Mouse (Mus musculus): Measurements from ENCODE around the gene Osbpl7. TPM values are rescaled to one million over a fixed set of nuclear protein-coding genes. Genes with fewer than 3 reads are reported as not detected.
A peak's percentile ranks its signal among the peaks of the same experiment; 100 is the strongest.

The Osbpl7 gene
- total RNA-seq, 1 experiment, result 6.6 TPM

GRCm38 (mm10) chr11:97069770-97070169 is 19.3 kb downstream of the Osbpl7 start:
- TF ChIP-seq HCFC1 (IDR thresholded peaks at IDR 0.05; ENCODE audit: borderline replicate concordance, insufficient read depth, low read length) (no peak), MAFK (IDR thresholded peaks at IDR 0.05; ENCODE audit: insufficient read depth, low read depth, low read length) (no peak)
- Histone ChIP-seq H3K9me3 (ENCODE audit: control insufficient read depth, insufficient read depth, low read depth, low read length) (no peaks in the 10 kb centered on the region), H3K4me1 (ENCODE audit: control insufficient read depth in 2 of 2, insufficient read depth in 2 of 2, low read length in 2 of 2, poor library complexity in 1 of 2) (peaks cover 0 to 17% of the 10 kb centered on the region in 2 experiments; a peak in 1 of 4 replicates), H3K36me3 (ENCODE audit: control insufficient read depth, insufficient read depth, low read length, poor library complexity, severe bottlenecking) (peaks cover 8% of the 10 kb centered on the region; the same call in 1 of the 2 replicates), H3K27ac (ENCODE audit: insufficient read depth, low read depth, low read length, poor library complexity, severe bottlenecking) (no peak overlapping the region), H3K9ac (ENCODE audit: insufficient read depth, low read depth, low read length, poor library complexity, severe bottlenecking) (no peak overlapping the region), H3K4me3 (ENCODE audit: insufficient read depth in 1 of 2, low read depth in 1 of 2, low read length in 2 of 2, poor library complexity in 1 of 2, severe bottlenecking in 1 of 2) (no peak overlapping the region)
- in situ Hi-C loops (cut with MboI; ENCODE audit: low sequenced_read_pairs in 2 of 2, unreplicated experiment in 2 of 2), result no loop called here
- DNase-seq (ENCODE audit: low read depth, low spot score), result no peak

DNA sequence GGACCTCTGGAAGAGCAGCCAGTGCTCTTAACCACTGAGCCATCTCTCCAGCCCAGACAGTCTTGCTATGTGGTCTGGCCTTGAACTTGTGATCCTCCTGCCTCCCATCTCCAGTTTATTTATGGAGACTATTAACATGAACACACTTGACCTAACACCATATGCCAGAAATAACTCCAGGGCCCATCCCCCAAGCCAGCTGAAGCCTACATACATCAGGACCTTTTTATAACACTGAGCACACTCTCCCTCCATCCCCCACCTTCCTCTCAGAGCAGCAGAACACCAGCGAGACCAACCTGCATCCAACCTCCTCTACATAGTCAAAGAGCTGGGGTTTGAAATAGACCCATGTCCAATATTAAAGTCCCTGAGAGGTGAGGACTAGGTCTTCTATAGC is 20.7 kb downstream of the Osbpl7 start:
- no peaks in the 10 kb centered on the region for H3K9me3 ChIP-seq (ENCODE audit: control insufficient read depth, insufficient read depth, low read depth, low read length)
- no peak overlapping the region for H3K27ac ChIP-seq (ENCODE audit: insufficient read depth, low read depth, low read length, poor library complexity, severe bottlenecking)
- peaks cover 8% of the 10 kb centered on the region; the same call in 1 of the 2 replicates for H3K36me3 ChIP-seq (ENCODE audit: control insufficient read depth, insufficient read depth, low read length, poor library complexity, severe bottlenecking)
- no peak overlapping the region for H3K4me3 ChIP-seq (ENCODE audit: insufficient read depth in 1 of 2, low read depth in 1 of 2, low read length in 2 of 2, poor library complexity in 1 of 2, severe bottlenecking in 1 of 2)
- TF ChIP-seq ZNF384 (IDR thresholded peaks at IDR 0.05; ENCODE audit: low read depth, low read length), result no peak
- TF ChIP-seq MAFK (IDR thresholded peaks at IDR 0.05; ENCODE audit: insufficient read depth, low read depth, low read length), result no peak
- no peak for TF ChIP-seq HCFC1 (IDR thresholded peaks at IDR 0.05; ENCODE audit: borderline replicate concordance, insufficient read depth, low read length)
- no peak for TF ChIP-seq ZC3H11A (IDR thresholded peaks at IDR 0.05; ENCODE audit: borderline replicate concordance, low read depth, low read length)
- no peak for TF ChIP-seq CHD2 (IDR thresholded peaks at IDR 0.05; ENCODE audit: low read depth, low read length)
- DNase-seq (ENCODE audit: low read depth, low spot score), result no peak
- H3K9ac ChIP-seq (ENCODE audit: insufficient read depth, low read depth, low read length, poor library complexity, severe bottlenecking), result no peak overlapping the region
- in situ Hi-C loops (cut with MboI; ENCODE audit: low sequenced_read_pairs in 2 of 2, unreplicated experiment in 2 of 2), result no loop called here
- H3K4me1 ChIP-seq (ENCODE audit: control insufficient read depth in 2 of 2, insufficient read depth in 2 of 2, low read length in 2 of 2, poor library complexity in 1 of 2), result peaks cover 0 to 9% of the 10 kb centered on the region in 2 experiments; a peak in 1 of 4 replicates

DNA sequence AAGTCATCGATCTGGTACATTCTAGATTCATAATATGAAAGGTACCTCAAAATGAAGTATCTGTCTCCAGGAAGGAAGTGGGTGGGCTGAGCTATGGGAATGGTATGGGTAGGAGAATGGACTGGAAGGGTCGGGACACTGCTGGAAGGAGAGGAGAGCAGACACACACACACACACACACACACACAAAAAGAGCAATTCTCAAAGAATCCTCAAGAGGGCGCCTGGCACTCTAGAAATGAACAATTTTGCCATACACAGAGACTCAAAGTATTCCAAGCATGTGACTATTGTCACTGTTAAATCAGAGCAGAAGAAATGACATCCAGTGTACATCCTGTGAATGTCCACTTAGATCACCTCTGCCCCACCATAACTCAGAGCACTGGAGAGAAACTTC is 22.1 kb downstream of the Osbpl7 start:
- Histone ChIP-seq H3K4me1 (ENCODE audit: control insufficient read depth in 2 of 2, insufficient read depth in 2 of 2, low read length in 2 of 2, poor library complexity in 1 of 2) (peaks cover 0 to 4% of the 10 kb centered on the region in 2 experiments; a peak in 1 of 4 replicates), H3K9ac (ENCODE audit: insufficient read depth, low read depth, low read length, poor library complexity, severe bottlenecking) (no peak overlapping the region), H3K4me3 (ENCODE audit: insufficient read depth in 1 of 2, low read depth in 1 of 2, low read length in 2 of 2, poor library complexity in 1 of 2, severe bottlenecking in 1 of 2) (no peak overlapping the region), H3K36me3 (ENCODE audit: control insufficient read depth, insufficient read depth, low read length, poor library complexity, severe bottlenecking) (peaks cover 8% of the 10 kb centered on the region; the same call in 1 of the 2 replicates), H3K27ac (ENCODE audit: insufficient read depth, low read depth, low read length, poor library complexity, severe bottlenecking) (no peak overlapping the region), H3K9me3 (ENCODE audit: control insufficient read depth, insufficient read depth, low read depth, low read length) (no peaks in the 10 kb centered on the region)
- TF ChIP-seq CHD2 (IDR thresholded peaks at IDR 0.05; ENCODE audit: low read depth, low read length) (no peak), ZC3H11A (IDR thresholded peaks at IDR 0.05; ENCODE audit: borderline replicate concordance, low read depth, low read length) (peak; percentile 38; the same call in 1 of the 2 replicates)
- DNase-seq (ENCODE audit: low read depth, low spot score), result peak; percentile 73
- in situ Hi-C loops (cut with MboI; ENCODE audit: low sequenced_read_pairs in 2 of 2, unreplicated experiment in 2 of 2), result no loop called here

- Histone ChIP-seq H3K36me3 (ENCODE audit: control insufficient read depth, insufficient read depth, low read length, poor library complexity, severe bottlenecking) (no peaks in the 10 kb centered on the region), H3K4me1 (ENCODE audit: control insufficient read depth in 2 of 2, insufficient read depth in 2 of 2, low read length in 2 of 2, poor library complexity in 1 of 2) (no peaks in the 10 kb centered on the region), H3K4me3 (ENCODE audit: insufficient read depth in 1 of 2, low read depth in 1 of 2, low read length in 2 of 2, poor library complexity in 1 of 2, severe bottlenecking in 1 of 2) (no peak overlapping the region), H3K9ac (ENCODE audit: insufficient read depth, low read depth, low read length, poor library complexity, severe bottlenecking) (no peak overlapping the region), H3K27ac (ENCODE audit: insufficient read depth, low read depth, low read length, poor library complexity, severe bottlenecking) (no peak overlapping the region), H3K9me3 (ENCODE audit: control insufficient read depth, insufficient read depth, low read depth, low read length) (no peaks in the 10 kb centered on the region)
- in situ Hi-C loops (cut with MboI; ENCODE audit: low sequenced_read_pairs in 2 of 2, unreplicated experiment in 2 of 2), result no loop called here
- TF ChIP-seq HCFC1 (IDR thresholded peaks at IDR 0.05; ENCODE audit: borderline replicate concordance, insufficient read depth, low read length) (no peak), MAFK (IDR thresholded peaks at IDR 0.05; ENCODE audit: insufficient read depth, low read depth, low read length) (no peak), ZNF384 (IDR thresholded peaks at IDR 0.05; ENCODE audit: low read depth, low read length) (no peak), ZC3H11A (IDR thresholded peaks at IDR 0.05; ENCODE audit: borderline replicate concordance, low read depth, low read length) (no peak), CHD2 (IDR thresholded peaks at IDR 0.05; ENCODE audit: low read depth, low read length) (no peak)
- no peak for DNase-seq (ENCODE audit: low read depth, low spot score)
Measured at GRCm38 (mm10) chr11:97074235-97074634, 23.8 kb downstream of the Osbpl7 start.

DNA sequence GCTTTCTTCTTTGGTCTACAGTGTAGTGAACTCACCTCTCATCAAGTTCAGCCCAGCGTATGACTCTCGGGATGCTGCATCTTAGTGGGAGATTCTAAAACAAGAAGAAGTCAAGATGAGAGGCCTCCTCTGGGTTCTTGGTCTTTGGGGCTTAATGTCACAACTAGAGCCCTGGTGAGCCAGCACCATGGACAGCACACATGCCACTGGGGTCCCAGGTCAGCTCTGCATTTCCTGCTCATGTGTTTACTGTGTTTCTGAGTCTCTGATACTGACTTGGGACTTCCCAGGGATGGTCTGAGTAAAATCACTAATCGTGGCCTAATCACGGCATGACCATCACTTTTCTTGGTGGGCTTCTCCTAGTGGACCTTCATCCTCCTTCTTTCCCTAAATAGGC is 28.3 kb downstream of the Osbpl7 start:
- H3K9ac ChIP-seq (ENCODE audit: insufficient read depth, low read depth, low read length, poor library complexity, severe bottlenecking), result no peak overlapping the region
- in situ Hi-C loops (cut with MboI; ENCODE audit: low sequenced_read_pairs in 2 of 2, unreplicated experiment in 2 of 2), result no loop called here
- TF ChIP-seq CHD2 (IDR thresholded peaks at IDR 0.05; ENCODE audit: low read depth, low read length), result no peak
- TF ChIP-seq HCFC1 (IDR thresholded peaks at IDR 0.05; ENCODE audit: borderline replicate concordance, insufficient read depth, low read length), result no peak
- TF ChIP-seq MAFK (IDR thresholded peaks at IDR 0.05; ENCODE audit: insufficient read depth, low read depth, low read length), result no peak
- TF ChIP-seq ZNF384 (IDR thresholded peaks at IDR 0.05; ENCODE audit: low read depth, low read length), result no peak
- TF ChIP-seq ZC3H11A (IDR thresholded peaks at IDR 0.05; ENCODE audit: borderline replicate concordance, low read depth, low read length), result no peak
- H3K9me3 ChIP-seq (ENCODE audit: control insufficient read depth, insufficient read depth, low read depth, low read length), result no peaks in the 10 kb centered on the region
- H3K4me1 ChIP-seq (ENCODE audit: control insufficient read depth in 2 of 2, insufficient read depth in 2 of 2, low read length in 2 of 2, poor library complexity in 1 of 2), result peaks cover 0 to 2% of the 10 kb centered on the region in 2 experiments; a peak in 1 of 4 replicates
- H3K4me3 ChIP-seq (ENCODE audit: insufficient read depth in 1 of 2, low read depth in 1 of 2, low read length in 2 of 2, poor library complexity in 1 of 2, severe bottlenecking in 1 of 2), result no peak overlapping the region
- no peak overlapping the region for H3K27ac ChIP-seq (ENCODE audit: insufficient read depth, low read depth, low read length, poor library complexity, severe bottlenecking)
- peak; percentile 60 for DNase-seq (ENCODE audit: low read depth, low spot score)
- H3K36me3 ChIP-seq (ENCODE audit: control insufficient read depth, insufficient read depth, low read length, poor library complexity, severe bottlenecking), result no peaks in the 10 kb centered on the region
